Mouse (Mus musculus): Measurements from ENCODE around the gene Nectin2. TPM values are rescaled to one million over a fixed set of nuclear protein-coding genes. Genes with fewer than 3 reads are reported as not detected.

Nectin2 gene
- total RNA-seq, 2 experiments from 2014 or later = 1.4 to 1.5 TPM

DNA sequence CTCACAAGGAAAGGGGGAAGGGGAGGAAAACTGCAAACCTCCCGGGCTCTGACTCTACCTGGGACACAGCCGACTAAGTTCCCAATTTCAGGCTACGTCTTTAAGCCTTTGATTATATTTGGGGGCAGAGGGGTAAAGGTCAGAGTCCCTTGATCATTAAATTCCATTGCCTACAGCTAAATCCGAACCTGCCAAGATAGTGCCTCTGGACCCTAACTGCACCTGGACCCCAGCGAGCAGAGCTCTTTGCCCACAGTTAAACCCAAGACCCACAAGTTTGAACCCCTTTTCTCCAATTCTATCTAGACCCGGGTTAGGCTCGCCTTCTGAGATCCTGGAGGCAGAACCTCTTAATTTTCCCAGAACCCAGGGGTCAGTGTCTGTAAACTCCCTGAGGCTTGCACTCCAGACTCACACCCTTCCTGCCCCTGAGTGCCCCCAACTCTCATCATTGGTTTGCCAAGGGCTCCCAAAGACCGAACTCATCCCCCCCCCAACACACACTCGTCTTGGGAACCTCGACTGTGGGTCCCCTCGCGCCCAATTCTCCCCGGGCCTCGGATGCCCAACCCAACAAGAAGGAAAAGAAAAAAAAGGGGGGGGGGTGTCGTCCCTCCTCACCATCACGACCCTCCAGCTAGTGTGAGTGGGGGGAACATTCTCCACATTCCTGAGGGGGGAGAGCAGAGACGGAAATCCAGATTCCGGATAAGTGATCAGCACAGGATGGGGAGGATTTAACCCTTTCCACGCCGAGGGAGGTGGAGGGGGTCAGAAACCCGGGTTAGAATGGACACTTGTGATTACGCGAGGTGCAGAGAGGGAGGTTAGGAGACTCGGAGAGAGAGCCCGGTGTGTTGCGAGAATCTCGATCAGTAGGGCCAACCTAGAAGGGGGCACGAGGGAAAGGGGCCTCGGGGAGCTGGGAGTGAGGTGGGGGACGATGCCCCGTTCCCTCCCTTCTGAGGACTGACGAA is 1.8 kb downstream of the Nectin2 start:
- intact Hi-C loops (cut with DNase I) = loop anchor here (2.0 kb wide), 1 partner anchor 32 kb away; no protein-coding TSS in a partner anchor
- TF ChIP-seq CTCF (IDR thresholded peaks at IDR 0.05) = no peak
- peak overlapping the region; percentile 88 for H3K27ac ChIP-seq
- DNase-seq = no peak
- H3K4me3 ChIP-seq = peak overlapping the region; percentile 84

DNA sequence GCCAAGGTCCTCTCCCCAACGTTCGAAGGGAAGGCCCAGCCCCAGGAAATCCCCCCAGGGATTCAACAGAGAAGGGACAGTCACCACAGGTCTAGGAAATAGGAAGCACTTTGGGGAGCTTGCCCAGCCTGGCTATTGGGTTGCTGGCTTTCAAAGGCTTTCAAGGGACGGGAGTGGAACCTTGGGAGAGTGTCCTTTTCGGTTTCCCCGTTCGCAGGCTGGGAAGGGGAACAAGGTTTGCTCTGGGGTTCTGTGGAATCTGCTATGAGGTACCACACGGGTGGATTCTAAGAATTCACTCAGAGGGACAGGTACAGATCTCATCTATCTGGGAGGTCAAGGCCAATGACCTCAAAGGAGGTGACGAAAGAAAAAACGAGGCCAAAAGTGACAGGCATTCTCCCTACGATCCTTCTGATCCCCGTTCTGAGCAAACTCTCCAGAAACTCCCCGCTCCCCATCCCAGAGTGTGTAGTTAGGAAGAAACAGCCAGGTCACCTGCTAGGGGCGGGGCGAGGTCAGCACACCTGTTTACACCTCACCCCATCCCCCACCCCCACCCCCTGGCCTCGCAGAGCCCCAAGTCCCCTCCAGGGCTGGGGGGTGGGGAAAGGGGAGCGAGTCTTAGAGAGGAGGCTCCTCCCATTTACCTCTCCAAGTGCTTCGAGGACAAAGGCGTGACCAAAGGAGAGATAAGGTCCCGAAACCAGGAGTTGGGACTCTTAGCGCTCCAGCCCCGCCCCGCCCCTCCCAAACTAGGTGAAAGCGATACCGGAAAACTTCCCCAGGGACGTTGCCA is 2.7 kb downstream of the Nectin2 start:
- intact Hi-C loops (cut with DNase I) = loop anchor here (2.0 kb wide), 1 partner anchor 31 kb away; no protein-coding TSS in a partner anchor
- peak overlapping the region; percentile 88 for H3K27ac ChIP-seq
- no peak for DNase-seq
- TF ChIP-seq CTCF (IDR thresholded peaks at IDR 0.05) = no peak
- peak overlapping the region; percentile 84 for H3K4me3 ChIP-seq

DNA sequence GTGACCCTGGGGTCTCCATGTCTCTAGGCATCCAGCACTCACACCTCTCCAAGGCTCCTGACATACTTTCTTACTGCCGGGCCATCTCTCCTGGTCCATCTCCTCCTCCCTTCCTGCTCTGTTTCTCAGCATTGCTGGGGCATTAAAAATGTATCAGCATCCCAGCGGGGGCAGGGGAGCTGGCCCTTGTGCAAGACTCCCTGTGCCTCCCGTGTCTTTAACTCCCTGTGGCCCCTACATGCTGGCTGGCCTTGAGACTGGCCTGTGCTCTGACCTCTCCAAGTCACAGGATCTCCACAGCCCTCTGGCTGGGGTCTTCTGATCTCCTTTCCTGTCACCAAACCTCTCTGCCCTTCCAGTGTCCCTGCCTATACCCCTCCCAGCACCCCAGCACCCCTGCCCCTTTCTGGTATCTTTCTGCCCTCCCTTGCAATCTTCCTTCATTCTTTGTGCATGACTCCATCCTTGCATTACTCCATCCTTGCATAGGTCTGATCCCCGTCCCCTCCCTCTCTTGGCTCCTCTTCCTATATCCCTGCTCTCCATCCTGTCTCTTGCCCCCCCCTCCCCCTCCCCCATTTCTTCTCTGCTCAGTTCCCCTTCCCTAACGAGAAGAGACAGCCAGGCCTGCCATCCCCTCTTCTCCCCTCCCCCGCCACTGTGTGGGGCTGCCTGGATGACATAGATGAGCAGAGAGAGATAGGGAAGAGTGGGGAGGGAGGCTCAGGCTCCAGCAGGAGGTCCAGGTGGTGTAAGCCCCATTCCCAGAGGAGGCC is 3.7 kb downstream of the Nectin2 start:
- Histone ChIP-seq H3K4me3 (no peak overlapping the region), H3K27ac (no peak overlapping the region)
- TF ChIP-seq CTCF (IDR thresholded peaks at IDR 0.05) = no peak
- intact Hi-C loops (cut with DNase I) = no loop called here
- no peak for DNase-seq

DNA sequence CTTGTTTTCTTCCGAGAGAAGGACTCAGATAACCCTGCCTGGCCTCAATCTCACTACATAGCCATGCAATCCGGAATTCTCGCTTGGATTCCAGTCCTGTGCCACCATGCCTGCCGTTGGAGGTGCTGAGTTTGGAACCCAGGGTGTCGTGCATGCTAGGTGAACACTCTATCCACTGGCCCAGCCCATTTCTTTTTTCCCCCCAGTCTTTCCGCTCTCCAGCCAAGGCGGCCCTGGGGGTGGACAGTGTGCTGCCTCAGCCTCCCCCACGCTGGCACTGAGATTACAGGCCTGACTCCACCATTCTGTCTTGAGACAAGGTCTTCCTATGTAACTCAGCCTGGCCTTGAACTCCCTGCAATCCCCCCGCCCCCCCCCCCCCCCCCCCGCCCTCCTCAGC is 4.3 kb downstream of the Nectin2 start:
- TF ChIP-seq CTCF (IDR thresholded peaks at IDR 0.05) = no peak
- H3K27ac ChIP-seq = peak overlapping the region; percentile 78
- no peak overlapping the region for H3K4me3 ChIP-seq
- intact Hi-C loops (cut with DNase I) = no loop called here
- no peak for DNase-seq

DNA sequence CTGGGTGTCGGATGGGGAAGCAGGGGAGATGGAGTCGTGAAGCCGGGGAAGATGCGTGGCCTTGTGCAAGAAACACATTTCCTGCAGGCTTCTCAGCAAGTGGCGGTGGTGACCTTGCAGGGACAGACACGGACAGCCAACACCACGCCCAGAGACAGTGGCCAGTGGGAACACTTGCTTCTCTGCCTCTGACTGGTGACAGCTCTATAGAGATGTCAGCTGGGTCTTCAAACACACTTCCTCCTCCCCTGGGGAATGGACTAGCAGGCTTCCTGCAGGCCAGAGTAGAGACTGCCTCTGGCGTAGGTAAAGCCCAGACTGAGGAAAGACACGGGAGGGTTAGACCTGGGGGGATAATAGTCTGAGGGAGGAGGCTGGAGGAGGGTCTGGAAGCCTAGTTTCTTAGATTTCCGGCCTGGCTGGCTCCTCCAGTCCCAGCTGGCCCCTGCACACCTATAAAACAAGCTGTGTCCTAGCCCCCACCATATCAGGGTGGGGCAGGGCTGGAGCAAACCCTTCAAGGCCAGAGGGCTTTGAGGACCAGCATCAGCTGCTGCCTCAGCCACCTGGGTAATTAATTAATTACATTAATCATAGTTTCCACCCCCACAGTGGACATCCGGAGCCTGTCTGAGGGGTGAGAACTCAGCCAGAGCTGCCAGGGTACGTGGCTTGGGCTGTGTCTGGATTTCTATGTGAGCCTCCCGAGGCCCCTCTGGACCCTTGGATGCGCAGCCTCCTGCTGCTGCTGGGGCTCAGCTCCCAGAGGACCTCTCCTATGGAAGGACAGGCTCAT is 5.5 kb downstream of the Nectin2 start:
- intact Hi-C loops (cut with DNase I) = no loop called here
- TF ChIP-seq CTCF (IDR thresholded peaks at IDR 0.05) = no peak
- Histone ChIP-seq H3K4me3 (peak overlapping the region; percentile 38), H3K27ac (peak overlapping the region; percentile 78)
- no peak for DNase-seq

DNA sequence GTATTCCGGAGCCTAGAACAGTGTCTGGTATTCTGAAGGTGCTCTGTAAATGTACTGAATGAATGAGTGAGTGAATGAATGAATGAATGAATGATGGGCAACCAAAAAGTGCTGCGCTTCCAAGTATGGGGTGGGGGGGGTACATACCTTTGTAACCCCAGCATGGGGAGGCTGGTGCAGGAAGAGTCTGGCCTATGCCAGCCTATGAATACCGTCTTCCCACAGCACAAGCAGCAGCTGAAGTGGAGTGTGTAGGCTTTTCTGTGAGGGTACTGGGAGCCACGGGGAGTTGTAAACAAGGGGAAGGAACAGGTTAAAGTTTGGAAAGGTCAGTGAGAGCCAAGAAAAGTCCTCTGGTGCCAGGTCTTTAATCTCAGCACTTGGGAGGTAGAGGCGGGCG is 6.5 kb downstream of the Nectin2 start:
- no peak for DNase-seq
- TF ChIP-seq CTCF (IDR thresholded peaks at IDR 0.05) = no peak
- intact Hi-C loops (cut with DNase I) = no loop called here
- H3K27ac ChIP-seq = no peak overlapping the region; the same call in 1 of the 2 replicates
- H3K4me3 ChIP-seq = no peak overlapping the region

DNA sequence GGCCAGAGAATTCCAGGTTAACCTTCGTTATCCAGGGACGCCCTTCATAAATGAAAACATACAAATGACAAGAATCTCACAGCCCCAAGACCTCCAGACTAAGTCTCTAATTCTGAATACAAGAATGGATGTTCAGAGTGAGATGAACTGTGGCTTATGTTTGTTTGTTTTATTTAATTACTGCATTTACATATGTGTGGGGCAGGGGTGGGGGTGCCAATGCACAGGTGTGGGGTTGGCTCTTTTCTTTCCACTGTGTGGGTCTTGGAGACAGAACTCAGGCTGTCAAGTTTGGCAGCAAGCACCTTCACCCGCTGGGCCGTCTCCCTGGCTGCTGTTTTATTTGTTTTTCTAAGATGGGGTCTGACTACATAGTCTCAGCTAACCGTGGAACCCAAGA is 7.8 kb downstream of the Nectin2 start:
- DNase-seq = no peak
- Histone ChIP-seq H3K27ac (no peak overlapping the region), H3K4me3 (no peak overlapping the region)
- intact Hi-C loops (cut with DNase I) = no loop called here
- TF ChIP-seq CTCF (IDR thresholded peaks at IDR 0.05) = no peak

DNA sequence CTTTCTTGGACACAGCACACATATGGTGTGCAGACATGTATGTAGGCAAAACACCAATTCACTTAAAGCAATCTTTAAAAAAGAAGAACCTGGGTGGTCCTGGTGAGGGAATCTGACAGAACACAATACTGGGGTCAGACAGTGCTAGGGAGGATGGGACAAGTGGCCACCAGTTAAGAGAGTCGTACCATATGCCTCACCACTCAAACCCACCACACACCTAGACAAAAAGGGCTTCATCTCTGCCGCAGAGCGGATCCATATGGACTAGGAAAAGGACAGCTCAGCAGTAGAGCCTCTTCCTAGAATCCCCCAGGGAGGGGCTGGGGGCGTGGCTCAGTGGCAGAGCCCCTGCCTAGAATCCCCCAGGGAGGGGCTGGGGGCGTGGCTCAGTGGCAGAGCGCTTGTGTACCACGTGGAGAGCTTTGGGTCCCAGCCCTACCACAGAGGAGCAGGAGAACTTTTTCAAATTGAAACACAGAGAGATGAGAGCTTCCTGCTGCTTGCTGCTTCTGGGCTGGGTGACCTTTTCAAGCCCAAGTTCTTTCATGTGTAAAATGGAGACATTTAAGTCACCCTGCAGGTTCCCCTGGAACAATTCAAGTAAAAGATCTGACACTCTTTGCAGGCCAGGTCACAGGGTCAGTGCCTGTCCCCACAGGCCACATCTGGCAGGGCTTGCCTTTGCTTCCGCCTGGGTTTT is 8.8 kb downstream of the Nectin2 start:
- intact Hi-C loops (cut with DNase I) = no loop called here
- H3K4me3 ChIP-seq = no peak overlapping the region
- DNase-seq = no peak
- TF ChIP-seq CTCF (IDR thresholded peaks at IDR 0.05) = no peak
- peak overlapping the region; percentile 20; the same call in 1 of the 2 replicates for H3K27ac ChIP-seq

DNA sequence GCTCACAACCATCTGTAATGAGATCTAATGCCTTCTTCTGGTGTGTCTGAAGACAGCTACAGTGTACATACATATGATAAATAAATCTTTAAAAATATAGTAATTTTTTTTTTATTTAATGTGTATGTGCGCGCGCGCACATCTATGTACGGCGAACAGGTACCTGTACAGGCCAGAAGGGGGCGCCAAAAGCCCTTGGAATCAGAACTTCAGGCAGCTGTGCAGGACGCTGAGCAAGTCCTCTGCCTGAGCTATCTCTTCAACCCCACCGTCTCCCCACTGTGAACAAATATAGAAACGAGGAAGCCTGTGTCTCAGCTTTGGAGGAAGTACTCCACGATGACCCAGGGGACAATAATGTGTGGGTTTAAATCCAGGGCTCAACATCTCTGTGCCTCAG is 10.0 kb downstream of the Nectin2 start:
- H3K4me3 ChIP-seq = no peak overlapping the region
- no peak overlapping the region for H3K27ac ChIP-seq
- no peak for DNase-seq
- TF ChIP-seq CTCF (IDR thresholded peaks at IDR 0.05) = peak; percentile 35
- intact Hi-C loops (cut with DNase I) = no loop called here

DNA sequence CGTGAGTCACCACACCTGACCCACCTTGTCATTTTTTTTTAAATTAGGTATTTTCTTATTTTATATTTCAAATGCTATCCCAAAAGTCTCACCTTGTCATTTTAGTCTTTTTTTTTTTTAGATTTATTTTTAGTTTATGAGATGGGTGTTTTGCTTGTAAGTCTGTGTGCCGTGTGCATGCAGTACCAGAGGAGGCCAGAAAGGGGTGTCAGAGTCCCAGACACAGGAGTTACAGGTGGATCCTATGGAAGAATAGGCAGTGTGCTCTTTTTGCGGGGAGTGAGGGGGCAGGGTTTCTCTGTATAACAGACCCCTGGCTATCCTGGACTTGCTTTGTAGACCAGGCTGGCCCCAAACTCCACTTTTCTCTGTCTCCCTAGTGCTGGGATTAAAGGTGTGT is 11.5 kb downstream of the Nectin2 start:
- peak; percentile 38; the same call in 1 of the 2 replicates for TF ChIP-seq CTCF (IDR thresholded peaks at IDR 0.05)
- no peak for DNase-seq
- intact Hi-C loops (cut with DNase I) = no loop called here

More for the DNA sequence above, 11.5 kb downstream of the Nectin2 start:
- Histone ChIP-seq H3K27ac (no peak overlapping the region), H3K4me3 (no peak overlapping the region)

Data from gastrocnemius, adult 2 months (tissue).